Mouse (Mus musculus) cerebellum, adult 11 months (tissue): ENCODE measurements around the gene Tnks1bp1.

ENCODE experiments used
- DNase-seq: peaks from one replicate; pipeline ENCODE4 v3.0.0; 2022

The Tnks1bp1 gene

GRCm38 (mm10) chr2:85047596-85048167 lies at the start of gene Tnks1bp1:
Gene Tnks1bp1, plus strand, starts transcription at chr2:85048022.
- peak; percentile 95 for DNase-seq

- DNase-seq: no peak
Measured at GRCm38 (mm10) chr2:84999486-85000181, 48.2 kb upstream of the Tnks1bp1 start.

- DNase-seq: no peak
Measured at GRCm38 (mm10) chr2:85001497-85001896, 46.3 kb upstream of the Tnks1bp1 start.

GRCm38 (mm10) chr2:85002575-85002974 lies 45.2 kb upstream of the Tnks1bp1 start:
- DNase-seq: no peak

GRCm38 (mm10) chr2:85004341-85004740 lies 43.5 kb upstream of the Tnks1bp1 start:
- no peak for DNase-seq

- DNase-seq: no peak
Measured at GRCm38 (mm10) chr2:85006600-85006999, 41.2 kb upstream of the Tnks1bp1 start.

- DNase-seq: no peak
Measured at GRCm38 (mm10) chr2:85007729-85008128, 40.1 kb upstream of the Tnks1bp1 start.

GRCm38 (mm10) chr2:85009212-85009611 lies 38.6 kb upstream of the Tnks1bp1 start:
- no peak for DNase-seq

GRCm38 (mm10) chr2:85011906-85012604 lies 35.8 kb upstream of the Tnks1bp1 start:
- DNase-seq: no peak

- no peak for DNase-seq
Measured at GRCm38 (mm10) chr2:85012679-85013078, 35.1 kb upstream of the Tnks1bp1 start.

GRCm38 (mm10) chr2:85013826-85014587 lies 33.8 kb upstream of the Tnks1bp1 start:
- no peak for DNase-seq

GRCm38 (mm10) chr2:85014588-85014982 lies 33.2 kb upstream of the Tnks1bp1 start:
- DNase-seq: no peak

GRCm38 (mm10) chr2:85022043-85022442 lies 25.8 kb upstream of the Tnks1bp1 start:
- DNase-seq: no peak

- no peak for DNase-seq
Measured at GRCm38 (mm10) chr2:85026178-85026577, 21.6 kb upstream of the Tnks1bp1 start.

GRCm38 (mm10) chr2:85027281-85027680 lies 20.5 kb upstream of the Tnks1bp1 start:
- DNase-seq: no peak

- DNase-seq: no peak
Measured at GRCm38 (mm10) chr2:85029897-85030296, 17.9 kb upstream of the Tnks1bp1 start.

GRCm38 (mm10) chr2:85030989-85031388 lies 16.8 kb upstream of the Tnks1bp1 start:
- DNase-seq: no peak

GRCm38 (mm10) chr2:85033121-85033520 lies 14.7 kb upstream of the Tnks1bp1 start:
- no peak for DNase-seq

- no peak for DNase-seq
Measured at GRCm38 (mm10) chr2:85034169-85034568, 13.7 kb upstream of the Tnks1bp1 start.

- DNase-seq: no peak
Measured at GRCm38 (mm10) chr2:85036507-85037046, 11.2 kb upstream of the Tnks1bp1 start.

- DNase-seq: peak; percentile 87
Measured at GRCm38 (mm10) chr2:85037047-85038026, 10.5 kb upstream of the Tnks1bp1 start, which contains the start of the genes Ssrp1 and P2rx3. Gene Ssrp1, plus strand, starts transcription at chr2:85037234. Gene P2rx3, minus strand, starts transcription at chr2:85037462.

GRCm38 (mm10) chr2:85038336-85038735 lies 9.5 kb upstream of the Tnks1bp1 start:
- no peak for DNase-seq
